Mouse (Mus musculus) cerebellum, adult 2 months (tissue): ENCODE results near the gene Krt80.

Source experiments
- CTCF ChIP-seq: fragments of 200-500 bp; IDR thresholded peaks from 2 replicates; pipeline ENCODE4 v1.5.1; 2011; ENCODE audit warnings: low read depth, mild to moderate bottlenecking, control low read depth, low read length, moderate library complexity, borderline replicate concordance; ENCODE audit not compliant: insufficient read depth
- POLR2A ChIP-seq: fragments of 200-500 bp; IDR thresholded peaks from 2 replicates; pipeline ENCODE4 v1.6.1; 2011; ENCODE audit warnings: low read length, control low read depth, borderline replicate concordance; ENCODE audit not compliant: insufficient read depth

- TF ChIP-seq CTCF (no peak), POLR2A (no peak)
Observed at GRCm38 (mm10) chr15:101370101-101370911, at the start of gene Krt80.
